Mouse (Mus musculus) kidney, adult 2 months (tissue): ENCODE results near the gene Krtap5-4.

Experiments used
- CTCF ChIP-seq: fragments of 200-500 bp; conservative IDR thresholded peaks from 2 replicates; pipeline ENCODE4 v1.5.1; 2011; ENCODE audit warnings: low read depth, mild to moderate bottlenecking, control low read depth, low read length, moderate library complexity, mixed read lengths; ENCODE audit not compliant: insufficient read depth, insufficient read length
- POLR2A ChIP-seq: fragments of 200-500 bp; IDR thresholded peaks from one replicate; pipeline ENCODE4 v1.6.1; 2011; ENCODE audit warnings: low read depth, low read length, control low read depth

DNA sequence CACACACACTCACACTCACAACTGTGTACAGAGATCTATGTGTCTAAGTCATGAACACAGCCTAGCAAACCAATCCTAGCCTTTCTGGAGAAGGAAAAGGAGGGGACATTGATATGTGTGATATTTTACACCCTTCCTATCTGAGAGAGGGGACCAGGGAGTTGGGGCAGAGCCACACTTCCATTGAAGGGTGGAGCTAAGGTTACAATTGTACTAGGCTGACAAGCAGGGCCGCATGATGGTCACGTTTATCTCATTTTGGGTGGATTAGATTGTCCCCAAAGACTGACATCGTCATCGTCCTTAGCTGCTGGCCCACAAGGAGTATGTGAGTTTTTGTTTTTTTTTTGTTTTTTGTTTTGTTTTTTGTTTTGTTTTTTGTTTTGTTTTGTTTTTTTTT, 27.9 kb downstream of the Krtap5-4 start:
- TF ChIP-seq POLR2A (no peak), CTCF (no peak)
